Mouse (Mus musculus) brain, embryonic 14.5 days (tissue): Measurements from ENCODE around the gene Nop16.

Experiments used
- CTCF ChIP-seq: fragments of 200-500 bp; IDR thresholded peaks from 2 replicates; pipeline ENCODE4 v1.5.1; 2012; ENCODE audit warnings: inconsistent platforms, mild to moderate bottlenecking, moderate library complexity, borderline replicate concordance; ENCODE audit not compliant: insufficient read depth, insufficient read length; ENCODE audit errors: extremely low read depth
- POLR2A ChIP-seq: fragments of 200-500 bp; IDR thresholded peaks from 2 replicates; pipeline ENCODE4 v1.6.1; 2012; ENCODE audit warnings: mild to moderate bottlenecking, inconsistent platforms, borderline replicate concordance; ENCODE audit not compliant: poor library complexity, insufficient read depth, insufficient read length, severe bottlenecking; ENCODE audit errors: extremely low read depth

DNA sequence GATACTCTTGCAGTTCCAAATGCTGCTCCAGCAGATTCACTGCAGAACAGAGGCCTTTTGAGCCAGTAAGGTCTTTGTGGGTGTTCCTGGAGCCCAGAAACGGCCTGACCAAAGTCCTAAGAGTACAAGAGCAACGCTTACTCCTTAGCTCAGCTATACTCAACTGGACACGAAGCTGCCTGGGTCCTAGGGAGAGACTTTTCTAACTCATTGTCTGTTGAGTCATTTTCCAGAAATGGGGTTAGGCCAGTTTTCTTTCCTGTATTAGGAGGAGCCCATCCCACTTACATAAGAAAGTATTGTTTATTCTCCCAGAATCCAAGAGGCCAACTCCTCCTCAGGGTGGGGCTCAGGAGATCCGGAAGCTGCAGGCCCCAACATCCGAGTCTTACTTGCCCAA is 15.5 kb upstream of the Nop16 start:
- TF ChIP-seq CTCF (no peak), POLR2A (no peak)
